ENCODE assay signal across 8 mouse cellular contexts in the genomic region with DNA sequence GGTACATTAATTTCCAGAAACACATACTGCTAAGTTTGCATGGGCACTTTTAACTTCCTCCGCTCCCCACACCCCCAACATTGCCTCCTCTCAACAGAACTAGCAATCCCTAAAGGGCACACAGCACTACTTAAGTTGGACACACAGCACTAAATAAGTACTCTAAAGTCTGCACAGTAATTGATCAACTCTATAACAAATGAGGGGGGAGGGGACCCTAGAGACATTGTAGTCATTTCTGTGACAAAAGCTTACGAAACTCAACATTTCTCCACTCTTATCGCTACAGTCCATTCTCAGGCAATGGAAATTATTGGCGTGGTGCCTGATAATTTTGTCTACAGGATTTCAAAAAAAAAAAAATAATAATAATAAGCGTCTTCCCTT. TPM values are rescaled to one million over a fixed set of nuclear protein-coding genes. Genes with fewer than 3 reads are reported as not detected.
DNase-seq lines count a peak whose midpoint lies in the region; ATAC-seq and TF ChIP-seq lines count a peak whose summit lies in the region.

No protein-coding gene starts in this region.

- peak overlapping the region; percentile 70 for H3K9ac ChIP-seq in embryonic facial prominence, embryonic 14.5 days (ENCODE audit: low read depth, low read length)
- H3K9ac ChIP-seq in hindbrain, embryonic 13.5 days = peak overlapping the region; percentile 57
- H3K9ac ChIP-seq in midbrain, embryonic 11.5 days (ENCODE audit: low read length) = peak overlapping the region; percentile 41

- no peak for TF ChIP-seq CTCF in spleen, adult 2 months (IDR thresholded peaks at IDR 0.05; ENCODE audit: extremely low read depth, insufficient read depth, insufficient read length, insufficient replicate concordance)

- H3K4me1 ChIP-seq in spleen, adult 2 months (ENCODE audit: control insufficient read depth, insufficient read depth, insufficient read length) = peaks cover 11% of the 10 kb centered on the region; the same call in 1 of the 2 replicates
- H3K4me1 ChIP-seq in embryonic facial prominence, embryonic 14.5 days (ENCODE audit: control insufficient read depth, insufficient read depth, low read length) = no peaks in the 10 kb centered on the region
- H3K4me1 ChIP-seq in hindbrain, embryonic 13.5 days (replicated peaks) = peaks cover 35% of the 10 kb centered on the region
- H3K4me1 ChIP-seq in midbrain, embryonic 11.5 days (ENCODE audit: control insufficient read depth, insufficient read depth, low read length) = no peaks in the 10 kb centered on the region; the same call in 1 of the 2 replicates

- TF ChIP-seq POLR2A in spleen, adult 2 months (IDR thresholded peaks at IDR 0.05; ENCODE audit: low read depth, low read length) = no peak

- H3K9me3 ChIP-seq in embryonic facial prominence, embryonic 14.5 days (ENCODE audit: control insufficient read depth, low read length) = no peaks in the 10 kb centered on the region
- H3K9me3 ChIP-seq in hindbrain, embryonic 13.5 days = no peaks in the 10 kb centered on the region
- no peaks in the 10 kb centered on the region for H3K9me3 ChIP-seq in midbrain, embryonic 11.5 days (ENCODE audit: control insufficient read depth, low read length)

- DNase-seq in spleen, adult 2 months (ENCODE audit: low read depth in 1 of 2, low spot score in 2 of 2) = peak in 1 of 2 experiments; percentile 46
- DNase-seq in spleen, postnatal 14 days (ENCODE audit: low spot score in 2 of 2) = no peak
- no peak for DNase-seq in embryonic facial prominence, embryonic 14.5 days (ENCODE audit: low spot score)
- no peak for DNase-seq in midbrain, embryonic 11.5 days (ENCODE audit: low spot score, missing footprints)
- DNase-seq in natural killer cell, adult 2 months (ENCODE audit: low spot score in 2 of 2) = no peak
- DNase-seq in yolk sac, embryonic 10.5 days (ENCODE audit: low spot score) = no peak
- DNase-seq in thymus, postnatal 36 days = no peak

- WGBS in spleen, adult 2 months = 2% methylated on average over 5 of the region's 5 CpGs
- 6% methylated on average over 5 of the region's 5 CpGs for WGBS in embryonic facial prominence, embryonic 14.5 days
- WGBS in hindbrain, embryonic 13.5 days = 7% methylated on average over 5 of the region's 5 CpGs
- WGBS in midbrain, embryonic 11.5 days = 10% methylated on average over 5 of the region's 5 CpGs

- H3K27me3 ChIP-seq in spleen, adult 2 months (ENCODE audit: control insufficient read depth, insufficient read depth, low read length) = no peaks in the 10 kb centered on the region
- H3K27me3 ChIP-seq in embryonic facial prominence, embryonic 14.5 days (replicated peaks; ENCODE audit: control insufficient read depth, insufficient read depth, low read length) = no peaks in the 10 kb centered on the region
- H3K27me3 ChIP-seq in hindbrain, embryonic 13.5 days = peaks cover 20% of the 10 kb centered on the region
- H3K27me3 ChIP-seq in midbrain, embryonic 11.5 days (ENCODE audit: control insufficient read depth, insufficient read depth, low read length) = no peaks in the 10 kb centered on the region; the same call in 1 of the 2 replicates

- ATAC-seq in embryonic facial prominence, embryonic 14.5 days (ENCODE audit: low read depth) = no peak
- ATAC-seq in hindbrain, embryonic 13.5 days (ENCODE audit: low FRiP score) = no peak
- ATAC-seq in midbrain, embryonic 11.5 days (ENCODE audit: low FRiP score) = no peak

- peak overlapping the region; percentile 91 for H3K4me3 ChIP-seq in spleen, adult 2 months (ENCODE audit: extremely low read depth, insufficient read depth, insufficient read length)
- H3K4me3 ChIP-seq in embryonic facial prominence, embryonic 14.5 days (ENCODE audit: low read depth, low read length) = peak overlapping the region; percentile 59
- H3K4me3 ChIP-seq in hindbrain, embryonic 13.5 days = peak overlapping the region; percentile 51
- H3K4me3 ChIP-seq in midbrain, embryonic 11.5 days (ENCODE audit: low read depth, low read length) = peak overlapping the region; percentile 47

- peak overlapping the region; percentile 99 for H3K27ac ChIP-seq in spleen, adult 2 months (ENCODE audit: insufficient read depth, low read length)
- peak overlapping the region; percentile 87 for H3K27ac ChIP-seq in embryonic facial prominence, embryonic 14.5 days (replicated peaks; ENCODE audit: low read depth, low read length)
- 0 out of 2 replicates have a peak overlapping the region, but pooled peaks have one; percentile 5 for H3K27ac ChIP-seq in hindbrain, embryonic 13.5 days
- no peak overlapping the region for H3K27ac ChIP-seq in midbrain, embryonic 11.5 days (ENCODE audit: low read depth, low read length)

- H3K36me3 ChIP-seq in spleen, adult 2 months (ENCODE audit: control insufficient read depth, insufficient read depth, low read length) = peaks cover 26% of the 10 kb centered on the region
- peaks cover 12% of the 10 kb centered on the region for H3K36me3 ChIP-seq in embryonic facial prominence, embryonic 14.5 days (ENCODE audit: control insufficient read depth, insufficient read depth, low read length)
- no peaks in the 10 kb centered on the region for H3K36me3 ChIP-seq in hindbrain, embryonic 13.5 days
- no peaks in the 10 kb centered on the region for H3K36me3 ChIP-seq in midbrain, embryonic 11.5 days (ENCODE audit: control insufficient read depth, insufficient read depth, low read length)

- H3K4me2 ChIP-seq in embryonic facial prominence, embryonic 14.5 days (ENCODE audit: low read depth, low read length) = peak overlapping the region; percentile 74
- H3K4me2 ChIP-seq in hindbrain, embryonic 13.5 days = peak overlapping the region; percentile 91
- peak overlapping the region; percentile 80 for H3K4me2 ChIP-seq in midbrain, embryonic 11.5 days

RNA-seq across cellular contexts. Expression of a gene that starts 0.8 kb away (rescaled TPM):
- polyA plus RNA-seq in spleen, adult 2 months (2012; rRNA removed) = 138 and 187 TPM in 2 replicates
- polyA plus RNA-seq in embryonic facial prominence, embryonic 14.5 days (2014; fragmentation: Nextera tagmentation; extraction: Ambion mirVana) = 28.2 and 28.4 TPM in 2 replicates
- polyA plus RNA-seq in hindbrain, embryonic 13.5 days (2015; fragmentation: Nextera tagmentation; extraction: Ambion mirVana) = 22.8 and 23.5 TPM in 2 replicates
- polyA plus RNA-seq in midbrain, embryonic 11.5 days (2014; fragmentation: Nextera tagmentation; extraction: Ambion mirVana) = 16.6 and 17.9 TPM in 2 replicates
